Mouse (Mus musculus) kidney, adult 18-20 months (tissue): ENCODE measurements around the gene Nfix.
A peak's percentile ranks its signal among the peaks of the same experiment; 100 is the strongest.

ENCODE experiments used
- DNase-seq: peaks from one replicate; pipeline ENCODE4 v3.0.0; 2021

Nfix gene

DNA sequence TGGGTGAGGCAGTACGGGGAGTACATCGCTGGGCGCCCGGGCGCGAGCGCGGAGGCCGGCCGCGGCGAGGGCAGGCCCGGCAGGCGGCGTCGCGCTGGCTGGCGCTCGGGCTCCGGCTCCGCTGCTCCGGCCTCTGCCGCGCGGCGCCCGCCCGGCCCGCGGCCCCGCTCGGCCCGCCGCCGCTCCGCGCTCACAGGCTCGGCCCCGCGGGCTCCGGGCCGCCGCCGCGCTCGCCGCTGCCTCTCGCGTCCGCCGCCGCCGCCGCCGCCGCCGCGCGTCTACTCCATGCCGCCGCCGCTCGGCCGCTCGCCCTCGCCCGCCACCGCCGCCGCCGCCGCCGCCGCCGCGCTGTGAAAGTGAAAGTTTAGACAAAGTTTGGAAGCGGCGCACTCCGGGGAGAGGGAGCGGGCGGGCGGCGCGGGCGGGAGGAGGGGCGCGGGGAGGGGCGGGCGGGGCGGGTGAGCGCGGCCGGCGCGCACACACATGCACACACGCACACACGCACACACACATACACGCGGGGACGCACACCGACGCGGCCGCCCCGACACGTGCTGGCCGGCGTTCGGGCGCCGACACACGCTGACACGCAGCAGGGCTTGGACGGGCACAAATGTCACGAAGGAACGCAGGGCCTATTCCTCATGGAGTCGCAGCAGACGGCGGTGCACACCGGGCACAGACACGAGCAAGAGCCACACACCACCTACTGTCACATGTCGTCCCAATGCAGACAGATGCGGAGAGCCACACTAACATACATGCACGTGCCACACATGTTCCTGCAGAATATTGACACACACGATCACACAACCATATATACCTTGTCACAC is at the start of gene Nfix:
Gene Nfix (minus strand): TSS at position 346 of the 833 bp plus-strand sequence.
- peak; percentile 78 for DNase-seq

DNA sequence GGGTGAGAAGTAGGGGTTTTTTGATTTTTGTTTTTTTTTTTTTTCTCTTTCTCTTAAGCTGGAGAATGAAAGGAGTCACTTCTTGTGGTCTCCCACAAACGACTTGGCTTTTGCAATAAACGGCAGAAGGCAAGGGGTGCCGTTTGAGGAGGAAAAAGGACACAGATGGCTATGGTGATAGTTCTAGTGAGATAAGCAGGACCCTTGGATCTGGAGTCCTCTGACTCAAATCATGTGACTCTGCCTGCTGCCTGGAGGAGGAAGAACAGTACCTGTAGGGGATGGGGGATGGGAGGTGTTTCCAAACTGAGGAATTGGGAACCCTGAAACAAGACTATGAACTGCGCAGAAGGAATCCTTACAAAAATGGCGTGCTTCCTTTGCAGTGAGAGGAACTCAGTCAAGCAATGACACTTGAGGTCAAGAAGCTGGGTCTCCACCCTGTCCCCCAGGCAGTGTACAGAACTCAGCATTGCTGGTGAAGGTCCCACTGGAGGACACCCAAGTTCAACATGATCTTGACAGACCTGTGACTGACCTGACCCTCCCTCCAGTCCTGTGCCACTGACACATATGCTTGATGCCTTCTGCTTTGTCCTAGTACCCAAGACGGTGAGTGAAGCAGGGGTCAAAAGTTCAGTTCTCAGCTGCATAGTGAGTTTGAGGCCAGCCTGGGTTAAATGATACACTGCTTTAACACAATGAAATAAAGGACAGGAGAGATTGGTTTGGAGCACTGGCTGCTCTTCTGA is 47.7 kb upstream of the Nfix start:
- no peak for DNase-seq

DNA sequence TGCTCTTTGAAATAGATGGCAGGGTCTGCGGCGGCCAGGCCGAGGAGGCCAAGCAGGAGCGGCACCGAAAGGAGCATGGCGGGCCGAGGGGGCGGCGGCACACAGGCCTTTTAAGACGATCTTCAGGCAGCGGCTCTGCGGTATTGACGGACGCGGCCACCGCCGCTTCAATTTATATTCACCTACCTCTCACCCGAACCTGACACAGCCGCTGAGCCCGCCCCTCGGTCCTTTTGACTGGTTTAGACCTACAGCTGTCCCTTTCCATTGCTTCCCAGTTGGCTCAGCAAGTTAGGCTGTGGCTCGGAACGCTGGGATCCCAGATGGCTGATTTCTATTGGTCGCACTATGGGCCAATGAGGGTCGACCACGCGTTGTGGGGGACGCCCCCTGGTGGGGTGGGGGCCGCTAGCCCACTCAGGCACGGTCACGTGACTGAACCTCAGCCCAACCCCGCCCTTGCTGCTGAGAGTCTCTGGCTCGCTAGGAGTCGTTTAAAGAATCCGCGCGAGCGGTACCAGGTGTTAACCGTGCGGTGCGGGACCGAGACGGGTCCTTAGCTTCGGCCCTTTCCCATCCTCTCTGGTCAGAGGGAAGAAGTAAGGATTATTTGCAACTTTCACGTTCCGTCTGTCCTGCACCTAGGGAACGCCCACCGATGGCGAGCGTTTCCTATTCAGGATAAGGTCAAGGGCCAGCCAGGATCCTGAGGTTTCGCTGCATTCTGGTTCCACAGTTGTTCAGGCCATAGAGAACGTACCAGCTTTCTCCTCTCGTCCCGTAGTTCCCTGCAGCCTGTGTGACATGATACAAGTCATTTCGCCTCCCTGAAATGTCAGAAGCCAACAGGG is 46.8 kb upstream of the Nfix start, which contains the start of gene Calr:
Gene Calr (minus strand): TSS at position 213 of the 851 bp plus-strand sequence.
- peak; percentile 99 for DNase-seq

DNA sequence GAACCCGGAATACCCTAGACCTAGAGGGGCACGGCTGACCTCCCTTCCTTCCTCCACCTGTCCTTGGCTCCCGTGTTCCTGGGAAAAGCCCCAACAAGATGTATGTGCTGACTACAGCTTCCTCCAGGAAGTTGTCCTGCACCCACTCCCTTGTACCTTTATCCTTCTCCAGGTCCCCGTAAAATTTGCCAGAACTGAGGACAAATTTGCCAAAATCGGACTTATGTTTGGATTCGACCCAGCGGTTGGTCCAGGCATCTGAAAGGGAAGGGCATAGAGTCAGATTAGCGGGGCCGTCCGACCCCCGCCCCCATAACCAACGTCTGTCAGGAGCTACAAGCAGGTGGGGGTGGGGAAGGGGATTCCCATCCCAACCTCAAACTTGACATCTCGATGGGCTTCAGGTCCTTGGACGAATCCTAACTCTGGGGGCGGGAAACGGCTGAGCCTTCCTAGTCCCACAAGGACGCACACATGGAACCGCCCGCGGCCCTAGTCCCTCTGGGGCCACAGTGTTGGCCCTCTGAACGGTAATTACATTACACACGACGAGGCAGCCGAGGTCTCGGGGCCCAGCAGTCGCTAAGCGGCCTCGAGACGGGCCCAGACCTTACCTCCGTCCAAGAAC is 46.1 kb upstream of the Nfix start:
- peak; percentile 21 for DNase-seq

DNA sequence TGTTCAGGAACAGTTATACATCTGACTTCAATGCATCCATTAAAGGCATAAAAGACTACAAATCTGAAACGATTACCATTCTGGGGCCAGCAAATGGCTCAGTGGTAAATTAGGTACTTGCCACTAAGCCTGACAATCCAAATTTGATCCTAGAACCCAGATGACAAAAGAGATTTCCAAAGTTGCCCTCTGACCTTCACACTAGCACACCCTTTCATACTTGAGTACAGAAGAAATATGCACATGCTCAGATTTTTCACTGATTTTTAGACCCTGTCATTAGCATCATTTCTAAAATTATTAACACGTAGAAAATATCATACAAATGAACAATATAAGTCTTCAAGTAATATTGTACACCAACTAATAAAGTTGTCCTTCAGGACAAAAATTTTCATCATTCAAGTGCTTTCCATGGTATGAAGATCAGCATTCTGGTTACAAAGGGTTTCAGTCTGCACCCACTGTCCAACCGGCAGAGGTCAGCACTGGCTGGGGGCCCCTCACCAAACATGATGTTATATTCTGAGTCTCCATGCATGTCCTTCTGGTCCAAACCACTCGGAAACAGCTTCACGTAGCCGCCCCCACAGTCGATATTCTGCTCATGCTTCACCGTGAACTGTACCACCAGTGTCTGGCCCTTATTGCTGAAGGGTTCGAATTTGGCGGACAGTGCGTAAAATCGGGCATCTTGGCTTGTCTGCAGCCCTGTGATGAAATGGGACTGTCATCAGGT is 45.4 kb upstream of the Nfix start:
- DNase-seq = peak; percentile 38

DNA sequence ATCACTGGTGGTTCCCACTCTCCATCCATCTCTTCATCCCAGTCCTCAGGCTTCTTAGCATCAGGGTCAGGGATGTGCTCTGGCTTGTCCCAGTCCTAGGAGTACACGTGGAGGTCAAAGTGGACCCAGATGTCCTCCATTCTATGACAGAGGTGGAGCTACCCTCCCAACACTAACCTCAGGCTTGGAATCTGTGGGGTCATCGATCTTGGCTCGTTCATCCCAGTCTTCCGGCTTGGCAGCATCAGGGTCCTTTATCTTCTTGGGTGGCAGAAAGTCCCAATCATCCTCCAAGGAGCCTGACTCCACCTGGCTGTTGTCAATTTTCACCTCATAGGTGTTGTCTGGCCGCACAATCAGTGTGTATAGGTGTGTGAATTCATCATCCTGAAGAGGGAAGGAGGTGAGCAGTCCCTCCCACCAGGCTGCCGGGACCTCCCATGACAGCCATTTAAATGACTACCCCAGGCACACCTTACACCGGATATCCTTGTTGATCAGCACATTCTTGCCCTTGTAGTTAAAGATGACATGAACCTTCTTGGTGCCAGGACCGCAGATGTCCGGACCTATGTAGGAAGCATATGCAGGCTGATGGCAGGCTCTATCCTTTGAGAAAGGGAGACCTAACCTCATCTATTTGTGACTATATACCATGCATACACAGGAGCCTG is 44.4 kb upstream of the Nfix start:
- DNase-seq = no peak

DNA sequence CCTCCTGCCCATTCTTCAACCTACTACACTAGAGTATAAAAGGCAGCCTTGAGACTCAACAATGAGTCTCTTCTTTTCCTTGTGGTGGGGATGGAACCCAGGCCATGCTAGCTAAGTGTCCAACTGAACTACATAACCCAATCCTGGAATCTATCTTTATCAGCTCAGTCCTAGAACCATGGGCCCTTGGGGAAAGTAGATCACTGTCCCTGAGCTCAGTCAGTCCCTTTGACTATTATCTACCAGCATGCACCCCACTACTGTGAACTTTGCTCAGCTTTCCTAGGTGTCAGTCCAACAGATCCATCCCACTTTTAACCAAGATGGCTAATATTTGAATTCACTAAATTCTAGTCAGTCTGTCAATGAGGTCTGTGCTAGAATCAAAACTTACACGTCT is 41.4 kb upstream of the Nfix start:
- DNase-seq = no peak

DNA sequence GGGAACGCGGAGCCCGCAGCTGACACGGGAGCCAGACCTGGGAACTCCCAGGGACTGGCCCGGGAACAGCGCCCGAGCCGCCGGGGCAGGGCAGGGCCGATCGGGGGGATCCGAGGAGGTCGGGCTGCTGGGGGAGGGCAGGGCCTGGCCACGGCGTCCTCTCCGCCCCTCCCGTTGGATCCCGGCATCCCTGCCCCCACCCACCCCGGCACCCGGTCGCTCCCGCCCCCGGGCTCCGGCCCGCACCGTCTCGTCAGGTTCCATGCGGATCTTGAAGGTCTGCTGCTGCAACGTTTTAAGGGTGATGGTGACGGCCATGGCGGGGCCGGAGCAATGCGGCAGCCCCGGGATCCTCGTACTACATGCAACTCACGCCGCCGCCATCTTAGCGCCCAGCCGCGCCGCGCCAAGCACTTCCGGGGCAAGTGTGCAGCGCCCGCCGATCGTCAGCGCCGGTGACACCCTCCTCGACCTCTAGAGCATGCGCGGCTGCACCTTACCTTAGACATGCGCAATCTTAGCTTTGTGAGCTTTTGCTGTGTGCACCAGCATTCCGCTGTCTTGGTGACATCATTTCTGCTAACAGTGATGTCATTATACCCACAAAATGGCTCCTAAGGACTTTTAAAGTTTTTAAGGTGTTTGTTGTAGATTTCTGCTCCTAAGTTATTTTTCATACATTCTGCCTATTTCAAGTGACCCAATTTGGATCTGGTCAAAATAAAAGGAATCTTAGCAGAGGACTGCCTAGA is 40.3 kb upstream of the Nfix start, which contains the start of gene Rad23a:
Gene Rad23a (minus strand): TSS at position 418 of the 752 bp plus-strand sequence.
- DNase-seq = peak; percentile 89

DNA sequence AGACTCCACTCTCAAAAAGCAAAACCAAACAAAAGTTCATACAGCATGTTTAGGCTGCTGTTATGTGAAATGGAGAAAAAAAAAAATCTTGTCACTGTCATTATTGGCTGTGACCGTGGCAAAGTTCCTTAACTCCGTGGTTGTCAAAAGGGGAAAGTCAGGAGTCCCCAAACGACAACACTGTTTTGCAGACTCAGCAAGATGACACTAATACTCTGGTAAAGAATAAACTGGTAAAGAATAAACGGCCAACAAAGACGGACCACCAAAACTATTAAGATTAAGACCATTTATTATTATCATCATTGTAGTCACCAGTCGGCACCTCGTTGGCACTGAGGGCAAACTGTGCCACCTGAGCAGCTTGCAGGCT is 39.7 kb upstream of the Nfix start:
- DNase-seq = no peak

DNA sequence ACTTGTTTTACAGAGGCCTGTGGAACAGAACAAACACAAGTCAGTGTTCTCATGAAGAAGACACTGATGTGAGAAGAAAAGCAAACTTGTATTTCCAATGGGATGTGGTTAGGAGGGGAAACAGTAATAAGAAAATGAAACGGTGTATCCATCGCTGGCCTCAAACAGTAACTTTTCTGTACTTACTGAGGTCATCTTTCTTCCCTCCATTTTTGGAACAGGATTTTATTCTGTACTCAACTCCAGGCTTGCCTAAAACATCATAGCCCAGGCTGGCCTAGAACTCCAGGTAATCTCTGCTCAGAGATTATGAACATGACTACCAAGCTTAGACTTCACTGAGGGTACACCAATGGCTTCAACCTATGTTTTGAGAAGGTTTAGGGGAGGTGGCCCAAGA is 39.3 kb upstream of the Nfix start:
- no peak for DNase-seq

DNA sequence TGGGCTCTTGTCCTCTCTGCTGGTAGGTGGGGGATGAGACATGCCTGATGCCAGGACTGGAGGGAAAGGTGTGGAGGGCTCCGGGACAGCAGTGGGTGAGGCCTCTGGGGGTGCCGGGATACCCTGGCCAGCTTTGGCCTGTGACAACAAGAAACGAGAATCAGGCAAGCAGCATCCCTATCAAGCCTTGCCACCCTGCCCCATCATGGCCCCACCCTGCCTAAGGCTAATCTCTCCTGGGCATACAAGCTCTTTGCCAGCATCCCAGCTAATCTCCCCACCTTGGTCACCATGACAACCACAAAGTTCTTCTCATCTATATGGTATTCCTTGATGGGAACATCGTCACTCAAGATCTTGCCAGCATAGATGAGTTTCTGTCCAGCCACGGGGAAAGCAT is 38.4 kb upstream of the Nfix start:
- no peak for DNase-seq

DNA sequence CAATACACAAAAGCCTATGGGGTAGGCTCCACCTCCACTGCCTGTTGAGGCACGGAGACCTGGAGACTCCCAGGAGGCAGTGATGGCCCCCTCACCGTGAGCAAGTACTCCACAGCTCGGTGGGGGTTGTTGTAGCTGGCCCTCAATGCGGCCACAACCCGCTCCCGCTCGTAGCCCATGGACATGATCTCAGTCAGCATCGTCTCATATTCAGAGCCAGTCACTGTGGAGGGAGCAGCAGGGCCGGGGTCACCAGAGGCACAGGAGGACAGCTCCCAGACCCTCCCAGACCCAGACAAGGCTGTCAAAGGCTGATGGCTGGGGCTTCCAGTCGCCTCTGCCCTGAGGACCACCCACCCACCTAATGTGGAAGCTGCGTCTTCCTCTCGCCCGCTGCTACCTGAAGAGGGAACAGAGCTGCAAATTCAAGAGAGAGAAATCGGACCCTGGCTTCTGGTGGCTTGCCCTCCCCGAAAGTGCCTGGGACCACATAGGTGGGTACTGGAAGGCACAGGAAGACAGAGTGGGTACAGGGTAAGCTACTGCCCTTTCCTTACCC is 37.8 kb upstream of the Nfix start:
- no peak for DNase-seq

DNA sequence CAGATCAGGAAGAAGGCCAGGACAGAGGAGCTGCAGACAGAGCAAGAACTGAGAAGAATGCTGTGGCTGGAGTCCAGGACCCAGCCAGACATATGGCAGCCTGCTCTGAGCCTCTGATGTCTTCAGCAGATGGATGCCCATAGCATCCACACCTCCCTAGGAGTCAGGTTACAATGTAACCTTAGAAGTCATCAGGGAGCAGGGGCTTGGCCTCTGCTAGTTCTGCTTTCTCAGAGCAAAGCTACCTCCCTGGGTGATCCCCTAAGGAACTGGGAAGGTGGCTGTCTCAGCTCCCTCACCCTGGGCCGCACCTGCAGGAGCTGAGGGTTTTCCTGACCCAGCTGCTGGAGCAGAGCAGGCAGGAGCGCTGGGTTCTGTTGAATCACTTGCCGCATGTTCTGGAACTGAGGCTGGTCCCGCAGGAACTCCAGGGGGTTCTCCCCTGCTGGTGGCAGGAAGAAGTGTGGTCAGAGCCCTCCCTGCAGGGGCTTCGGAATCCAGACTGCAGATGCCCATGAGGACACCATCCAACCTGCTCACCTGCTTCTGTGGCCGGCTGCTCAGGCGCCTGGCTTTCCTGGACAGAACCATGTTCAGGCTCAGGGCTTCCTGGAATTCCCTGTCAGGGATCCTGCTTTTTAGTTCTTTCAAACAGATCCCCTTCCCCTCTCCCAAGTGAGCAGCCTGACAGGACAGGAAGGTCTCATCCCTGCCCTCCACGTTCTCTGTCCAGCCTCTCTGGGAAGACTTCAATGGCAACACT is 37.2 kb upstream of the Nfix start:
- DNase-seq = no peak

DNA sequence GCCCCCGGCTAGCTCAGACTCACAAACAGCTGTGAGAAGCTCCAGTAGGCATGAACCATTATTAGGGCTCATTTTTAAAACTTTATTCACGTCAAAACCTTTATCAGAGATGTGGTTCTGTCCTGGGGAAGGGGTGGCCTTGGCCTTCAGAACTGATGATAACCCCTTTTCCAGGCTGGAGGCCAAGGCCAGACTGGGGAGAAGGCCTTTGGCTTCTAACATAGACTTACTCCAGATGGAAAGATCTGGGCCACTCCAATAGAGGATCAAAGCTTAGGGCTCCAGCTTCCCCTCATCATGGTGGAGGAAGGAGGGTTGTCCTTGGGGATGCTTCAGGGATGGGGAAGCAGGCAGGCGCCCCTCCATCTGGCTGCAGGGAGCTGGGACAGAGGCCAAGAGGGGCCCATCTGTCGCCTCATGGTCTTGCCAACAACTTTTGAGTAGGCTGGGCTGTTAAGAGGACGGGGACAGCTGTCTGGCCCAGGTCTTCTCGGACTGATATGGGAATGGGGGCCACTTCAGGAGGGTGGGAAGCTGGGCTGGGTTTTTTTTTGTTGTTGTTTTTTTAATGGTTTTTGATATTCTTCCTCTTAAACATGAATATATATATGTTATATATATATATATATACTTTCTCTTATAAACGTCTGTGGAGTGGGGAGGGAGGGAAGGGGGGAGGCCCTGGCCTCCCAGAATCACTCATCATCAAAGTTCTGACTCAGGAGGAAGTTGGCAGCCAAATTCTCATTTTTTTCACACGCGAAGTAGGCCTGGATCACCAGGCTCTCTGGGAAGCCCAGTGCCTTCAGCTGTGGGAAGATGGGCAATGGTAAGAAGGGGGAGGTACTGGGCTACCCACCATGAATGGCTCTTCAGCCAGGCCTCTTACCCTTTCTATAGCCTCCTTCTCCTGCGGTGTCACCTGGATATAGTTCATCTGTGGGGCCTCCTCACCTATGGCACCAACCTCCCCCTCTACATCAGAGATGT is 35.0 kb upstream of the Nfix start:
- no peak for DNase-seq

DNA sequence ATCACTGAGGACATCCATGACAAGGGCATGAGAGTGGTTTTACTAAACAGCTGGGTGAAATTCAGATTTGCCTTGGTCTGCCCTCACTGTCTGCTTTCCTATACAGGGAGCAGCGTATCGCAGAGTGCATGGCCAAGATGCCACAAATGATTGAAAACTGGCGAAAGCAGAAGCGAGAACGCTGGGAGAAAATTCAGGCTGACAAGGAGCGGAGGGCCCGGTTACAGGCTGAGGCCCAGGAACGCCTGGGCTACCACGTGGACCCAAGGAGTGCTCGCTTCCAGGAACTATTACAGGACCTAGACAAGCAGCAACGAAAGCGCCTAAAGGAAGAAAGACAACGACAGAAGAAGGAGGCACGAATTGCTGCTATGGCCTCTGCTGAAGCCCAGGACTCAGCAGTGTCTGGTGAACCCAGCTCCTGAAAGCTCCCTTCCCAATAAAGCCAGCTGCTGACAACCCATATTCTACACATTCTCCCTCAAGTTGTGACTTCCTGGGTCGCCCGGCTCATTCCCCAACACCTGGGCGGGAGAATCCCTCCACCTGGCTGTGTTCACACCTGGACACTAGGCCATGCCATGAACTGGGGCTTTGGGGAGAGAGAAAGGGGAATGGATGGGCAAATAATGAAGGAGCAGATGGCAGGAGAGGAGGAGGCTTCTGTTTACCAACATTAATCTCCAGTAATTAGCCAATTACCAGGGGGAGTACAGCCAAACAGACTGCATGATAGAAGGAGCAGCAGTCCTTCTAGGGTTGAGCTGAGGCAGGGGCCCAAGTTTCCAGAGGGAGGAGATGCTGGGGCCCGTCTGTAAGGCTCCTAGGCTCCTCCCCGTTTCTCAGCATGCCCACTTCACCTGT is 34.1 kb upstream of the Nfix start:
- no peak for DNase-seq

DNA sequence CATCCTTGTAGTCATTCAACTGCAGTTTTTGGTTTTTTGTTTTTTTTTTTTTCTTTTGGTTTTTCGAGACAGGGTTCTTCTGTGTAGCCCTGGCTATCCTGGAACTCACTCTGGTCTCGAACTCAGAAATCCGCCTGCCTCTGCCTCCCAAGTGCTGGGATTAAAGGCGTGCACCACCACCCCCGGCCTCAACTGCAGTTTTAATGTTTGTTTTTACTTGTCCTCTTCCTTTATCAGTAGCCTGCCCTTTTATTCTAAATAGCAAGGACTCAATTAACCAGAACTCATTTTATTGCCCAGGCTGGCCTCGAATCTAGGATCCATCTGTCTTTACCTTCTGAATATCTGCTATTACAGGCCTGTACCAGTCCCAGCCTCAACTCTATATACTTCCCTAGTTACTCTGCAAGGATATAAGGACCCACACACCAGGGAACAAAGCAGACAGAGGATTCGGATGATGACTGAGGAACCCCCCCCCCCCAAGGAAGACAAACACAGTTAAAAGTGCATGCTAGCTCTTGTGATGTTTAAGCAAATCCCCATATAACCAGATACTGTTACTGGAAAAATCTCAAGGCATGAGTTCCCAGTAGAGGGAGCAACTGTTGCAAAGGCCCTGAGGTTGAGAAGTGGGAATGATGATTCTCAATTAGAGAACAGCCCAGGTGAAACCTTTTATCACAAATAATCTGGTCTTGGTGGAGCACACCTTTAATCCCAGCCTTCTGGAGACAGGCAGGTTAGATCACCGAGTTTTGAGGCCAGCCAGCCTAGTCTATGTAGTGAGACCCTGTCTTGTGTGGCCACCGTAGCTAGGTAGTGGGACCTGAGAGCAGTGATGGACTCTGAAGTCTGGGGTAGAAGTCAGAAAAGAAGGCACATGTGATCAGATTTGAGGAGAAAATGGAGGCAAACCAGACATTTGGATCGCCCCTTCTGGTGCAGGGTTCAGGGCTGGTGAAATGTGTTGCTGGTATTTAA is 32.9 kb upstream of the Nfix start:
- no peak for DNase-seq
